Mouse (Mus musculus) T-helper 17 cell (primary cell): ENCODE results near the gene Setd1a.
"Not testable (repeated sequence)": the region's sequence is repeated elsewhere in the genome, so short reads cannot be mapped to it uniquely, and the experiment has no call there.

ENCODE experiments used
- in situ Hi-C, 2 experiments: fragments of 300-600 bp; cut with MboI, MseI; formaldehyde crosslinking; loops; 1 replicate in 1 of 2; 2 replicates in 1 of 2; pipeline ENCODE4 v1.15.1; 2025; ENCODE audit warnings: high pct_unique_total_duplicates in 2 of 2

Gene Setd1a

DNA sequence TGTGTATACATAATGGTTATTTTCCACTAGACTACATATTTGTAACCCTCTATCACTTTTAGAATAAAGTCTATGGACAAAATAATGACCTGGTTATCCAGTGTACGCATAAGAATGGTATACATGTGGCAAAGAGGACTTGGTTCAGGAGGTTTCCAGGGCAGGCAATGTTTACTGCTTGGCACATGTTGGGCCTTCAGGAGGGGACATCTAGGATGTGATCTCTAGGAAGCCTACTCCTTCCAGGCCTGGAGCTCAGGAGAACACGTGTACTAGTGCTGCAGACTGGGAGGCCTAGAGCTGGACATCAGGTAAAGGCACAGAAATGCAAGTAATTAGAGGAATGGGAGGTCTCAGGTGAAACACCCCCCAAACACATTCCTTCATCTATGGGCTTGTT is 59.1 kb downstream of the Setd1a start:
- in situ Hi-C loops = no loop called here

DNA sequence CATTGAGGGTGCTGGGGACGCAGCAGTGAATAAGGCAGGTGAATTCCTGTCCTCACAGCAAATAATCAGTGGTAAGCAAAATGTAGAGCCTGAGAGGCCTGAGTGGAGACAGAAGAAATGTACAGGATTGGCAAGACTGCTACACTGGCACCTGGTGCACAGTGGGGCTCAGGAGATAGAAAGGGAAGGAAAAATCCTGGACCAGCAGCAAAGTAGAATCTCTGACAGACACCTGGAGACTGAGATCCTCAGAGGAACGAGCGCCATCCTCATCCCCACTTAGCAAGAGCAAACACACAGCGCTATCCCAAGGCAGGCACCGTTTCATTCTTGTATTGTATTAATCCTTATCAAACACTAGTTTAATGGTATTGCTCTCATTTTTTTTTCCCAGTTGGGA is 61.0 kb downstream of the Setd1a start:
- in situ Hi-C loops = no loop called here

DNA sequence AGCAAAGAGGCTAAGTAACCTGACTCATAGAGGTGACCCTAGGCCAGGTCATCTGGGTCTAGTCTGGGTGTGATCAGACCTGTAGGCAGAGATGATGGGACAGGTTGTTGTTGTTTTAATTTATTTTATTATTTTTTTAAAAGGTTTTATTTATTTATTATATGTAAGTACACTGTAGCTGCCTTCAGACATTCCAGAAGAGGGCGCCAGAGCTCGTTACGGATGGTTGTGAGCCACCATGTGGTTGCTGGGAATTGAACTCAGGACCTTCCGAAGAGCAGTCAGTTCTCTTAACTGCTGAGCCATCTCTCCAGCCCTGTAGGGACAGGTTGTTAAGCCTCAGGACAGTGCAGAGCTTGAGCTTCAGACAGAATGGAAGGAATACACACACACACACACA is 61.4 kb downstream of the Setd1a start:
- in situ Hi-C loops = not testable (repeated sequence)

DNA sequence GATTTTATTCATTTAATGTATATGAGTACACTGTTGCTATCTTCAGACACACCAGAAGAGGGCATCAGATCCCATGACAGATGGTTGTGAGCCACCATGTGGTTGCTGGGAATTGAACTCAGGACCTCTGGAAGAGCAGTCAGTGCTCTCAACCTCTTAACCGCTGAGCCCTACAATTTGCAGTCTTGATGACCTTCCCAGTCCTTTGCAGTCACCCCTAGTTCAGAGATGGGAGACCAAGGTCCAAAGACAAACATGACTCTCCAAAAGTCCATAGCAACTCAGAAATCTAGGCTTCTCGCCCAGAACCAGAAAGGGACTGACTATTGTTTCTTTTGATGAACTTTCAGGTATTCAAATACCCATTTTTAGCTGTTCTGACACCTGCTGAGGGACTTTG is 63.6 kb downstream of the Setd1a start:
- in situ Hi-C loops = not testable (repeated sequence)

DNA sequence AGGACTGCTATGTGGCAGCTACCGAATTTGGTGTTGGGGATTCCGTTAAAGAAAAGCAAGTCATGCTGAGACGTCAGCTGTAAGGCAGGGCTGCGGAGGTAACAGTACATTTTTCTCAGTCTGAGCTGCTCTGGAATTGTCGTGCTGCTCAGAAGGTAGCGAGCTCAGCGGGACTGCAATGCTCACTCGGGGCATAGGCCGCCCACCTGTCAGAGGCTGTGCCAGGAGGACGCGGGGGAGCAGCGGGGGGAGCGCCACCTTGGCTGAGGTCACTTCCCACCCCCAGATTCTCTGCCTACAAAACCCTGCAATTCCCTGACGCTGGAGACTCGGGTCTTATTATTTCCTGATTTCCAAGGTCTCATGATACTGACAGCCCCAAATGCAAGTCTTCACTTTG is 64.4 kb downstream of the Setd1a start:
- in situ Hi-C loops = no loop called here

DNA sequence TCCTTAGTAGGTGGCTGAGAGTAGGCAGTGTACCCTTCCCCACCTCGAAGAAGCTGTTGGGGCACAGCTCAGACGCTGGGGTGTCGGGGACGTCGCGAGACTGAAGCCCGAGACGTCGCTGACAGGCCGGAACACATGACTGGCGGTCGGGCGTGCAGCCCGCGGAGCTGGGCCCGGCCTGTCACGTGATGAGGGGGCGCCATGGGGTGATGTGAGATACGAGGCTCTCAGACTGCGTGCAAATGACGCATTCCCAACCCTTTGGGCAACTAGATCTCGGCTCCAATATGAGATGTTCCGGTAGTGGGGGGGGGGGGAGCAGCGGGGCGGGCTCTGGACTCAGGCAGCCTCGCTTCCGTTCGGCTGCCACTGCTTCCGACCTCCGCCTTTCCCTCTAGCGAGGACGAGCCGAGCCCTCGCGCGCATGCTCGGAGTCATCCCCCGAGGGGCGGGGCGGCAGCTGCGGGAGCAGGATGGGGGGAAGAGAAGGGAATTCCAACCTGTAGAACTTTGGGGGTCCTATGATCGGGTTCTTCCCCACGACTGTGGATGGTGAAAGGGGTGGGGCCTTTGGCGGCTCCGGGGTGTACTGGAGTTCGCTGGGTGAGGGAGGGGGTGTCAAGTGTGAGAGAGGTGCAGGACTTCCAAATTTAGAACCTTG is 65.0 kb downstream of the Setd1a start:
- in situ Hi-C loops = no loop called here

DNA sequence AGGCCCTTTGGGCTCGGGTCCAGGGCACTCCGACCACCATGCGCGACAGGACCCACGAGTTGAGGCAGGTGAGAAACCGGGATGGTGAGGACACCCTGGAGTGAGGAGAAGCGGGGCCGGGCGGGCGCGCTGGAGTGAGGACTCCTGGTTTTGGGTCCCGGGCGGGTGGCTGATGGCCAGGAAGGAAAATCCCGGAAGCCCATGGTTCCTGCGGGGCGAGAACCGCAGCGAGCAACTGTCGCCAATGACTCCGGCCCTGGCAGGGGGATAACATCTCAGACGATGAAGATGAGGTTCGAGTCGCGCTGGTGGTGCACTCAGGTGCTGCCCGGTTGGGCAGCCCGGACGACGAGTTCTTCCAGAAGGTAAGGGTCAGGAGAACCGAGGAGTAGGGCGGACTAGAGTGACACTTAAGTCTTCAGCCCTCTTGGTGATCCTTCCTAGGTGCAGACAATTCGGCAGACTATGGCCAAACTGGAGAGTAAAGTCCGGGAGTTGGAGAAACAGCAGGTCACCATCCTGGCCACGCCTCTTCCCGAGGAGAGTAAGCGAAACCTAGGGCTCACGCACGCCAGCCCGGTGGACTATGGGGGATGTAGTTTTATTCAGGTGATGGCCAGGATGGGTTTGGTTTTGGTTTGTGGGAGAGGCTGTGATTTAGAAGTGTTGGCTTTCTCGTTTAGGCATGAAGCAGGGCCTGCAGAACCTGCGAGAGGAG is 65.7 kb downstream of the Setd1a start:
- in situ Hi-C loops = no loop called here
